Mouse (Mus musculus) E14TG2a.4 (cell line): Measurements from ENCODE around the gene Lgals3.

Experiments
- CTCF ChIP-seq: conservative IDR thresholded peaks from 2 replicates; pipeline ENCODE4 v1.5.1; 2014; ENCODE audit warnings: low read length
- NANOG ChIP-seq: IDR thresholded peaks from 2 replicates; pipeline ENCODE4 v1.6.1; 2014; ENCODE audit warnings: borderline replicate concordance, low read length, mixed read lengths
- POU5F1 ChIP-seq: IDR thresholded peaks from 2 replicates; pipeline ENCODE4 v1.6.1; 2014; ENCODE audit warnings: low read length, borderline replicate concordance

DNA sequence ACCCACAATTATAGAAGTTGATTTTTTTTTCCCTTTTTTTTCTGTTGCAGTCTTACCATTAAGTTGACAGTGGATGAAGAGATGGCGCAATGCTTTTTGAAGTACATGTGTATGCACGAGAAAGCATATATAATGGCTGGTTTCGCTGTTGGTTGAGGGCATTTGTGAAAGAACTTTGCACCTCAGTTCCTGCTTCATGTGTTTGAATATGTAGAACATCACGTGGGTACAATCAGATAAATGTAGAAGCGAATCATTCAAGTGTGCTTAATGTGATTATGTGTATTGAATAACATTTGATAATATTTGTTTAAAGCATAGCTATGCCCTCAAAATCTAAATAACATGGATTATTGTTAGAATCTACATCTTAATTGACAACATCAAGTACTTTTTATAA lies 48.2 kb upstream of the Lgals3 start:
- TF ChIP-seq CTCF (no peak), NANOG (no peak), POU5F1 (no peak)
